Mouse (Mus musculus): Measurements from ENCODE around the gene Actrt3. TPM values are rescaled to one million over a fixed set of nuclear protein-coding genes. Genes with fewer than 3 reads are reported as not detected.

Gene Actrt3
- total and polyA plus RNA-seq, 3 experiments = not detected

DNA sequence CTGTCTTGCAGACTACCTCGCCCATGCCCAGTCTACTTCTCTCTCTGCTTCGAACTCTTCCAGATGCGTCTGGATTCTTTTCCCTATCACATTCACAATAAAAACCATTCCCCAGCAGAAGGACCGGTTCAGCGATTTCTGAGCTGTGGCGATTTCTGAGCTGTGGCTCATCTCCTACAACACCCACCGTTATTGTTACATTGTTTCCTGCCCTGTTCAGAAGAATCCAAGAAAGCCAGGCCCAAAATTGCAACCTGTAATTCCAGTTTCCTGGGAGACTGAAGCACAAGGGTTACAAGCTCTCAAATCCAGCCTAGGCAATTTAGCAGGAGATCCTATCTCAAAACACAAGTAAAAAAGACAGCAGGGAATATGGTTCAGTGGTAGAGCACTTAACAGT lies 2.5 kb downstream of the Actrt3 start:
- TF ChIP-seq CTCF (IDR thresholded peaks at IDR 0.05) (no peak), POLR2A (IDR thresholded peaks at IDR 0.05; ENCODE audit: insufficient read depth, low read depth, low read length) (no peak), EP300 (IDR thresholded peaks at IDR 0.05; ENCODE audit: insufficient read depth, low read depth, low read length) (no peak)
- H3K27me3 ChIP-seq (ENCODE audit: control insufficient read depth, insufficient read depth, low read length) = no peaks in the 10 kb centered on the region
- no peak for DNase-seq
- no peaks in the 10 kb centered on the region for H3K79me2 ChIP-seq (replicated peaks; ENCODE audit: control insufficient read depth, insufficient read depth, low read length)
- no peak overlapping the region for H3K27ac ChIP-seq
- no peak overlapping the region for H3K9ac ChIP-seq (ENCODE audit: low read depth, low read length)
- WGBS = 90% methylated on average over 7 of the region's 7 CpGs
- no peaks in the 10 kb centered on the region for H3K36me3 ChIP-seq (ENCODE audit: control insufficient read depth, insufficient read depth, low read length)
- H3K4me1 ChIP-seq (ENCODE audit: control insufficient read depth, insufficient read depth, low read length) = peaks cover 3% of the 10 kb centered on the region
- intact Hi-C loops (cut with DNase I) = loop anchor here (10.0 kb wide), 1 partner anchor 538 kb away; no protein-coding TSS in a partner anchor
- no peak overlapping the region for H3K4me3 ChIP-seq

GRCm38 (mm10) chr3:30595111-30595832 lies 4.5 kb downstream of the Actrt3 start:
- H3K27ac ChIP-seq = peak overlapping the region; percentile 64
- whole genome bisulfite sequencing = 1% methylated on average over 62 of the region's 62 CpGs
- intact Hi-C loops (cut with DNase I) = loop anchor here (10.0 kb wide), 1 partner anchor 540 kb away; no protein-coding TSS in a partner anchor

DNA sequence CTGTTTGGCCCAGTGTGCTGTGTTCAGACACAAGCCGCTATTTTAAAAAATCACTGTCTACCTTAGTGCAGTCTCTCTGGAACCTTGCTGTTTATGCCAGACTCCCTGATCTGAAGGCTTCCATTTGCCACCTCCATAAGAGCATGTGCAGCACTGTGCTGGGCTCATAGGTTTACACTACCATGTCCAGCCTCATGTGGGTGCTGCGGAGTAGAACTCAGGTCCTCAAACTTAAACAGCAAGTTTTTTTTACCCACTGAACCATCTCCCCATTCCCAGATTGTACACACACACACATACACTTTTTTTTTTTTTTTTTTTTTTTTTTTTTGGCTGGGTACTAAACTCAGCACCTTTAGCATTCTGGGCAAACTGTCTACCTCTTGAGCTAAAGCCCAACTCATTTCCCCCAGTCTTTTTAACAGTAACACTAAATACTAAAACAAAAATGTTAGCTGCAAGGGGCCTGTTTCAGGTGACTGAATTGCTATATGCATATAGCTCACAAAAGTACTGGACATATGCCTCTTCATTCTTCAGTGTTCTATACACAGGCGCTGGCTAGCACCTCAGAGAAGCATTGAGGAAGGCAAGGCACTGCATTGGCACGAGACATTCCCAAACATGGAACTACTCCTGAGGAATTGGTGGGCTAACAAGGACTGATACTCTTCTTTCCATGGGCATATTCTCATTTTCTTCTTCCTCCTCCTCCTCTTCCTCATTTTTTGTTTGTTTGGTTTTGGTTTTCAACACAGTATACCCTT lies 5.8 kb downstream of the Actrt3 start:
- intact Hi-C loops (cut with DNase I) = loop anchor here (5.0 to 10.0 kb wide), 2 partner anchors 103 to 541 kb away; partner anchors contain the start of gene Lrrc31
- Histone ChIP-seq H3K27ac (no peak overlapping the region), H3K9ac (ENCODE audit: low read depth, low read length) (no peak overlapping the region), H3K79me2 (replicated peaks; ENCODE audit: control insufficient read depth, insufficient read depth, low read length) (no peaks in the 10 kb centered on the region), H3K4me3 (no peak overlapping the region), H3K36me3 (ENCODE audit: control insufficient read depth, insufficient read depth, low read length) (no peaks in the 10 kb centered on the region), H3K4me1 (ENCODE audit: control insufficient read depth, insufficient read depth, low read length) (peaks cover 3% of the 10 kb centered on the region), H3K27me3 (ENCODE audit: control insufficient read depth, insufficient read depth, low read length) (no peaks in the 10 kb centered on the region)
- DNase-seq = no peak
- WGBS = 86% methylated on average over 4 of the region's 4 CpGs
- peak; percentile 31 for TF ChIP-seq CTCF (IDR thresholded peaks at IDR 0.05)
- TF ChIP-seq POLR2A (IDR thresholded peaks at IDR 0.05; ENCODE audit: insufficient read depth, low read depth, low read length) = no peak

More at GRCm38 (mm10) chr3:30595111-30595832, 4.5 kb downstream of the Actrt3 start:
- Histone ChIP-seq H3K9ac (ENCODE audit: low read depth, low read length) (peak overlapping the region; percentile 97), H3K36me3 (ENCODE audit: control insufficient read depth, insufficient read depth, low read length) (no peaks in the 10 kb centered on the region), H3K79me2 (replicated peaks; ENCODE audit: control insufficient read depth, insufficient read depth, low read length) (no peaks in the 10 kb centered on the region), H3K27me3 (ENCODE audit: control insufficient read depth, insufficient read depth, low read length) (no peaks in the 10 kb centered on the region), H3K4me3 (peak overlapping the region; percentile 87), H3K4me1 (ENCODE audit: control insufficient read depth, insufficient read depth, low read length) (peaks cover 3% of the 10 kb centered on the region)
- DNase-seq = peak; percentile 67 to 72
- TF ChIP-seq POLR2A (IDR thresholded peaks at IDR 0.05; ENCODE audit: insufficient read depth, low read depth, low read length) (peak; percentile 44; the same call in 1 of the 2 replicates), CTCF (IDR thresholded peaks at IDR 0.05) (no peak), EP300 (IDR thresholded peaks at IDR 0.05; ENCODE audit: insufficient read depth, low read depth, low read length) (no peak)

GRCm38 (mm10) chr3:30592418-30592853 lies 7.3 kb downstream of the Actrt3 start:
- H3K4me1 ChIP-seq (ENCODE audit: control insufficient read depth, insufficient read depth, low read length) = peaks cover 3% of the 10 kb centered on the region
- H3K36me3 ChIP-seq (ENCODE audit: control insufficient read depth, insufficient read depth, low read length) = no peaks in the 10 kb centered on the region
- peak in 1 of 2 experiments; percentile 15 for DNase-seq
- H3K79me2 ChIP-seq (replicated peaks; ENCODE audit: control insufficient read depth, insufficient read depth, low read length) = no peaks in the 10 kb centered on the region
- no peak overlapping the region; the same call in 1 of the 2 replicates for H3K27ac ChIP-seq
- intact Hi-C loops (cut with DNase I) = loop anchor here (1.0 to 10.0 kb wide), 3 partner anchors 105 to 542 kb away; partner anchors contain the start of gene Lrrc31
- peak overlapping the region; percentile 18; the same call in 1 of the 2 replicates for H3K9ac ChIP-seq (ENCODE audit: low read depth, low read length)
- peak; percentile 97 for TF ChIP-seq CTCF (IDR thresholded peaks at IDR 0.05)
- no peak for TF ChIP-seq POLR2A (IDR thresholded peaks at IDR 0.05; ENCODE audit: insufficient read depth, low read depth, low read length)
- no peak overlapping the region for H3K4me3 ChIP-seq
- 0% methylated on average over 2 of the region's 2 CpGs for WGBS
- H3K27me3 ChIP-seq (ENCODE audit: control insufficient read depth, insufficient read depth, low read length) = no peaks in the 10 kb centered on the region

- intact Hi-C loops (cut with DNase I) = no loop called here
- 41% methylated on average over 6 of the region's 6 CpGs for WGBS
These were observed 10.9 kb downstream of the Actrt3 start for GRCm38 (mm10) chr3:30588865-30589264.

More at GRCm38 (mm10) chr3:30588865-30589264, 10.9 kb downstream of the Actrt3 start:
- H3K9ac ChIP-seq (ENCODE audit: low read depth, low read length) = no peak overlapping the region
- no peaks in the 10 kb centered on the region for H3K27me3 ChIP-seq (ENCODE audit: control insufficient read depth, insufficient read depth, low read length)
- peaks cover 3% of the 10 kb centered on the region for H3K4me1 ChIP-seq (ENCODE audit: control insufficient read depth, insufficient read depth, low read length)
- no peaks in the 10 kb centered on the region for H3K36me3 ChIP-seq (ENCODE audit: control insufficient read depth, insufficient read depth, low read length)
- DNase-seq = no peak
- no peak overlapping the region for H3K4me3 ChIP-seq
- TF ChIP-seq EP300 (IDR thresholded peaks at IDR 0.05; ENCODE audit: insufficient read depth, low read depth, low read length) = no peak
- no peak for TF ChIP-seq POLR2A (IDR thresholded peaks at IDR 0.05; ENCODE audit: insufficient read depth, low read depth, low read length)
- TF ChIP-seq CTCF (IDR thresholded peaks at IDR 0.05) = no peak
- H3K27ac ChIP-seq = no peak overlapping the region
- H3K79me2 ChIP-seq (replicated peaks; ENCODE audit: control insufficient read depth, insufficient read depth, low read length) = no peaks in the 10 kb centered on the region

Data from heart, adult 2 months (tissue).